Mouse (Mus musculus) regulatory T cell (primary cell): ENCODE results near the gene Dnali1.

ENCODE experiments used
- in situ Hi-C: fragments of 300-600 bp; cut with MboI, MseI; formaldehyde crosslinking; loops from one replicate; pipeline ENCODE4 v1.15.1; 2025; ENCODE audit warnings: high pct_unique_total_duplicates

Gene Dnali1

GRCm38 (mm10) chr4:125044454-125044853, 21.0 kb downstream of the Dnali1 start:
- in situ Hi-C loops = no loop called here

- in situ Hi-C loops = no loop called here
These were observed 31.2 kb downstream of the Dnali1 start for GRCm38 (mm10) chr4:125034341-125034740.

GRCm38 (mm10) chr4:125029891-125030614, 35.5 kb downstream of the Dnali1 start:
- in situ Hi-C loops = no loop called here

DNA sequence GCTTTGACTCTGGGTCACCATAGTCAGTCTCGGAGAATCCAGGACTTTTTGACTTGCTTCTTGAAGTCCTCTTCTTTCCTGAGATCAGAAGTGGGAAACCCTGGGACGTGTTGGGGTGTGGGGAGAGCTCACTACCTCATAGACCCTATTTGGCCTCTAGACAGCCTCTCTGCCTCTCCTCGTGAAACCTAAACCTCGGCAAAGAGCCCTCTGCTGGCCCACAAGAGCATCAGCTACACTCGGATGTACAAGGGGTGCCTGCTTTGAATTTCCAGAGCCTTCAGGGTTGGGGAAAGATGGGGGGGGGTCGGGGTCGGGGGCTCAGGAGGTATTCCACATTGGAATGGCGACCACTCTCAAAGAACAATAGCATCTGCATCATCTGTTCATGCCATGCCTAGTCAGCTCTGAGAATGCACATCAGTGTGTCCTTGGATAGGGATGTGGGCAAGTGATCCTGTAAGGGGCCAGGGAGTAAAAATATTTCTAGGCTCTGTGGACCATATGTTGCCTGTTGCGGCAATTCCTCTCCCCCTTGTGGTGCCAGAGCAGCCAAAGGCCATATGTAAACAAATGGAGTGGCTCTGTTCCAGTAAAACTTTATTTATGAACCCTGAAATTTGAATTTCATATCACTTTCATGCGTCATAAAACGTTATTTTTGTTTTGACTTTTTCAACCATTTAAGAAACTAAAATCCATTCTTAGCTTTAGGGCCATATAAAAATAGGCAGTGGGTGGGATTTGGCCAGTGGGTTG, 44.5 kb downstream of the Dnali1 start:
- in situ Hi-C loops = loop anchor here (25.0 kb wide), 1 partner anchor 784 kb away; no protein-coding TSS in a partner anchor

- in situ Hi-C loops = loop anchor here (25.0 kb wide), 1 partner anchor 780 kb away; no protein-coding TSS in a partner anchor
These were observed 48.1 kb downstream of the Dnali1 start for GRCm38 (mm10) chr4:125017431-125017830.

- in situ Hi-C loops = loop anchor here (25.0 kb wide), 1 partner anchor 779 kb away; no protein-coding TSS in a partner anchor
These were observed 49.5 kb downstream of the Dnali1 start, which contains the start of gene Gnl2 for GRCm38 (mm10) chr4:125015806-125016635. Gnl2 (plus strand) TSS chr4:125016585.

DNA sequence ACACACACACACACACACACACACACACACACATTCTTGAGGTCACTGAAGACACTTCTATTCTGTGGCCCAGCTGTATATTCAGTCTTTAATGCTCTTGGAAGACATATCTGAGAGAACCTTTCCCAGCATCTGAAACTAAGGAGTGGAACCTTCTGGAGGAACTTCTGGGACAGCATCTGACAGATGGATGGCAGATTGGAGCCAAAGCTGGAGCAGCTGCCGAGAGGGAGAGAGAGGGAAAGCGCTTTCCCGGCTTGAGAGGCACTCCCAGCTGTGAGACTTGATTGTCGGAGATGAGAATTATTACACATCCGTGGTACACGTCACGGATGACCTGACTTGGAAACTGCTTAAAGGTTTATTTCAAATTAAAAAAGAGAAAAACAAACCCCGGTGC, 56.8 kb downstream of the Dnali1 start:
- in situ Hi-C loops = loop anchor here (25.0 kb wide), 1 partner anchor 771 kb away; no protein-coding TSS in a partner anchor

DNA sequence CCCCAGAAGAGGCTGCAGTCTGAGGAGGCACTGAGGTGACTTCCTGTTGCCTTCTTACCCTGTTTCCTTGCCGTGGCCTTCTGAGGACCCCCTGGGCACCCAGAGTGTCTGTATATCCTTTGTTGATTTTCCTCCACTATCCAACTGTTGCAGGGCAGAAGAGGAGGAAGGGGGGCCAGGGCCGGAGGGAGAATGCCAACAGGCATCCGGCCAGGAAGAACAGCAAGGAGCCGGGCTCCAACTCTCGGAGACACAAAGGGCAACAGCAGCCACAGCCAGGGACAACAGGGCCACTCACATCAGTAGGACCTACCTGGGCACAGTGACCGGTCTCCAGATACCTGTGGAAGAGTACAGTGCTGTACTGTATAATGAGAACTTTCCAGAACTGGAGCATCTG, 57.3 kb downstream of the Dnali1 start:
- in situ Hi-C loops = loop anchor here (25.0 kb wide), 1 partner anchor 771 kb away; no protein-coding TSS in a partner anchor

DNA sequence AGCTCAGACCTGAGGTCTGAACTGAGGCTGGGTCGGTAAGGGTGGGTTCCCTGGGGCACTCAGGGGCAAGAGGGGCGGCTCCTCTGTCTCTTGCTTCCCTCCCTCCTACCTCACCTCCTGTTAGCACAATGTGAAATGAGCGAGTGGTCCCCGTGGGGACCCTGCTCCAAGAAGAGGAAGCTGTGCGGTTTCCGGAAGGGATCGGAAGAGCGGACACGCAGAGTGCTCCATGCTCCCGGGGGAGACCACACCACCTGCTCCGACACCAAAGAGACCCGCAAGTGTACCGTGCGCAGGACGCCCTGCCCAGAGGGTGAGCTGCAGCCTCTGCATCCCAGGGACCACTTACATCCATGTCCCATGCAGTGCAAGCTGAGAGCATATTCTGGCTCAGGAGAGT, 58.0 kb downstream of the Dnali1 start:
- in situ Hi-C loops = loop anchor here (25.0 kb wide), 1 partner anchor 770 kb away; no protein-coding TSS in a partner anchor
